Mouse (Mus musculus): ENCODE results near the gene Atp6v0a1.

DNA sequence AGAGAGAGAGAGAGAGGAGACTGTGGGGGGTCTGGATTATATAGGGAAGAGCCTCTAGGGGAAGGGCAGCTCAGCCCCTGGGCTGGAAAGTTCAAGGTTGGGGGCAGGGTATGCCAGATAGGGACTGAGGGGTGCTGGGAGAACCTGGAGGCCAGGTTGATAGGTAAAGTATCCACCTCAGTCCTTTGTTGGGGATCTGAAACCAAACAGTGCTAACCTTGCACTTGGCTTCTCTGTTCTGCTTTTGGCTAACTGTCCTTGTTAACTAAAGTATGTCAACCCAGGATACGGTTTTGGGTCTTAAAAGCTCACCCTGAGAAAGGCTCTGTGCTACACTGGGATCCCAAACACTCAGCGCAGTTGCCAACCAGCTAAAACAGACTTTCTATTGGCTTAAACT lies 19.6 kb upstream of the Atp6v0a1 start:
- TF ChIP-seq CTCF (conservative IDR thresholded peaks at IDR 0.05; ENCODE audit: insufficient read depth, insufficient read length, low read depth, low read length): no peak
- TF ChIP-seq POLR2A (IDR thresholded peaks at IDR 0.05; ENCODE audit: low read depth, low read length): no peak

All from kidney, adult 2 months (tissue).